Mouse (Mus musculus) erythroblast, embryonic 14.5 days (primary cell): ENCODE measurements around the gene Mptx2.

Experiments used
- GATA1 ChIP-seq: IDR thresholded peaks from 2 replicates; pipeline ENCODE4 v1.6.1; 2012; ENCODE audit warnings: low read length, inconsistent platforms, mixed read lengths
- TAL1 ChIP-seq: IDR thresholded peaks from 3 replicates; pipeline ENCODE4 v1.6.1; 2012; ENCODE audit warnings: low read length, inconsistent platforms, mixed read lengths

GRCm38 (mm10) chr1:173317925-173318477, 40.4 kb upstream of the Mptx2 start:
- TF ChIP-seq GATA1 (no peak), TAL1 (no peak)
